Mouse (Mus musculus) stomach, embryonic 14.5 days (tissue): Measurements from ENCODE around the gene Atrnl1. TPM values are rescaled to one million over a fixed set of nuclear protein-coding genes. Genes with fewer than 3 reads are reported as not detected.

Experiments used
- ATAC-seq: fragments of 200-750 bp; cut with Nextera tagmentation; 2 replicates; pipeline ENCODE4 v1.8.0; 2017; ENCODE audit warnings: low read depth, moderate TSS enrichment; ENCODE audit not compliant: insufficient number of reproducible peaks, insufficient read depth, low FRiP score
- H3K27ac ChIP-seq: fragments of 300-500 bp; sonication (generic); 2 replicates; pipeline ENCODE4 v1.5.1; 2014; ENCODE audit warnings: mild to moderate bottlenecking, low read length, moderate library complexity, mixed read lengths
- H3K27me3 ChIP-seq: fragments of 300-500 bp; sonication (generic); 2 replicates; pipeline ENCODE4 v1.6.1; 2014; ENCODE audit warnings: low read length, control low read depth, mixed read lengths; ENCODE audit not compliant: control insufficient read depth, insufficient read depth
- H3K36me3 ChIP-seq: fragments of 300-500 bp; sonication (generic); 2 replicates; pipeline ENCODE4 v1.6.1; 2014; ENCODE audit warnings: mild to moderate bottlenecking, control low read depth, low read length, moderate library complexity, mixed read lengths; ENCODE audit not compliant: control insufficient read depth, insufficient read depth
- H3K4me1 ChIP-seq: fragments of 300-500 bp; sonication (generic); 2 replicates; pipeline ENCODE4 v1.6.1; 2014; ENCODE audit warnings: low read length, control low read depth, mixed read lengths; ENCODE audit not compliant: control insufficient read depth, insufficient read depth
- H3K4me2 ChIP-seq: fragments of 300-500 bp; sonication (generic); replicated peaks from 2 replicates; pipeline ENCODE4 v1.6.1; 2014; ENCODE audit warnings: low read depth, low read length, control low read depth
- H3K4me3 ChIP-seq: fragments of 300-500 bp; sonication (generic); 2 replicates; pipeline ENCODE4 v1.5.1; 2014; ENCODE audit warnings: low read depth, low read length, control low read depth
- H3K9ac ChIP-seq: fragments of 300-500 bp; sonication (generic); replicated peaks from 2 replicates; pipeline ENCODE4 v1.6.1; 2014; ENCODE audit warnings: low read depth, mild to moderate bottlenecking, control low read depth, low read length, moderate library complexity, mixed read lengths
- H3K9me3 ChIP-seq: fragments of 300-500 bp; sonication (generic); 2 replicates; pipeline ENCODE4 v1.6.1; 2016; ENCODE audit warnings: low read depth, low read length, control low read depth; ENCODE audit not compliant: control insufficient read depth
- WGBS: fragments of 180-500 bp; shearing (Covaris S2); extraction: QIAGEN DNeasy Blood & Tissue Kit; methylation state at CpG from one replicate; pipeline ENCODE4 v1.1.7; 2014; 5-methylcytosine and 5-hydroxymethylcytosine counted together
- microRNA-seq: library from miRNA; unstranded; fragments of <30 nt; microRNA quantifications from one replicate; pipeline ENCODE4, GENCODE M21; 2016
- polyA plus RNA-seq: library from polyadenylated mRNA; unstranded; fragments of >200 nt; fragmentation: Nextera tagmentation; extraction: Ambion mirVana; gene quantifications from 2 replicates; pipeline ENCODE4 v1.2.1, GENCODE M21; 2014

The Atrnl1 gene
- polyA plus RNA-seq, 1 experiment from 2014 or later, result 8.2 TPM

DNA sequence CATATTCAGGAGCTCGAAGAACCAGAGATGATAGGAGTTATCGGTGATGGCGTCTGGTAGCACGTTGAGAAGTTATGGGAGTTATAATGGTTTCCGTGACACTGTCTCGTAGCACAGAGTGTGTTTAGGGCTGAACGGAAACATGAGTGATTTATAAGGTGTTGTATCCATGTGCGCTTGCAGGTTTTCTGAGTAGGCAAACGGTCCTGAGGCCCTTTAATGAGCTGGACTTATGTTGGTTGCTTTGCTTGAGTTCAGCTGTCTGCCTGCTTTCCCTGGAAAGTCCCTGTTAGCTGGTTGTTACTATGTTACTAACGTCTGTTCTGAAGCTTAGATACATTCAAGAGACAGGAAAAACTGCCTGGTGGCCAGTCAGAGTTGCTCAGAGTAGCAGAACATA, 567.6 kb downstream of the Atrnl1 start:
- H3K27me3 ChIP-seq, result no peaks in the 10 kb centered on the region
- H3K9me3 ChIP-seq, result no peaks in the 10 kb centered on the region
- no peaks in the 10 kb centered on the region for H3K36me3 ChIP-seq
- H3K27ac ChIP-seq, result no peak overlapping the region
- no peak overlapping the region for H3K4me2 ChIP-seq
- WGBS, result 61% methylated on average over 10 of the region's 10 CpGs
- no peak overlapping the region for H3K9ac ChIP-seq
- H3K4me1 ChIP-seq, result no peaks in the 10 kb centered on the region; the same call in 1 of the 2 replicates
- H3K4me3 ChIP-seq, result no peak overlapping the region
- no peak for ATAC-seq

DNA sequence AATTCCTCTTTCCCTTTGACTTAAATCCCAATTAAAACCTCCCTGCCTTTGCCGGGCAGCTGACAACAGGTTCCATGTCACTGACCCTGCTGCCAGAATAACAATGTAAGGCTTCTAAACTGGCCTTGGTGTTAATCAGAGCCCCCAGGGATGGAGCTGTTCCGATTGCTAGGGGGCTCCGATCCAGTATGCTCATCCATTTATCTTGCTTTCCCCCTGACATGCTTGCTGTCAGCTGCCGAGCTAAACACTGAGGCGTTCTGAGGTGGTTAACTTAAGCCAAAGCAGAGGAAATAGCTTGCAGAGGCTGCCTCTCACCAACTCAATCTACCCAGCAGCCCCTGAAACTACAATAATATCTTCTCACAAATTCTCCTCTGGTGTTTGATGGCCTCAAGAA, 569.9 kb downstream of the Atrnl1 start:
- Histone ChIP-seq H3K4me3 (no peak overlapping the region), H3K27me3 (no peaks in the 10 kb centered on the region), H3K9me3 (no peaks in the 10 kb centered on the region), H3K36me3 (no peaks in the 10 kb centered on the region), H3K27ac (no peak overlapping the region), H3K4me2 (no peak overlapping the region), H3K9ac (no peak overlapping the region), H3K4me1 (no peaks in the 10 kb centered on the region; the same call in 1 of the 2 replicates)
- no peak for ATAC-seq
- 14% methylated on average over 5 of the region's 5 CpGs for WGBS

Small RNA genes within 50 kb of the gene (microRNA-seq; reads per million reads assigned to microRNA genes)
- gene Mir5623, result not detected

Other genes starting within 250 kb of the Atrnl1 start
- 25.9 and 31.0 TPM in 2 replicates for gene Trub1, start 158.1 kb upstream of the Atrnl1 start, polyA plus RNA-seq